Mouse (Mus musculus): ENCODE data around the gene Rcor2.

The Rcor2 gene

GRCm38 (mm10) chr19:7317716-7318115, 50.6 kb downstream of the Rcor2 start:
- DNase-seq (ENCODE audit: low read depth, low spot score) = no peak

- no peak for DNase-seq (ENCODE audit: low read depth, low spot score)
Observed at GRCm38 (mm10) chr19:7320181-7320580, 53.1 kb downstream of the Rcor2 start.

GRCm38 (mm10) chr19:7321391-7321790, 54.3 kb downstream of the Rcor2 start:
- no peak for DNase-seq (ENCODE audit: low read depth, low spot score)
